Mouse (Mus musculus) heart, embryonic 12.5 days (tissue): ENCODE results near the gene Clcn2. TPM values are rescaled to one million over a fixed set of nuclear protein-coding genes. Genes with fewer than 3 reads are reported as not detected.
A peak's percentile ranks its signal among the peaks of the same experiment; 100 is the strongest.
"Not testable (repeated sequence)": the region's sequence is repeated elsewhere in the genome, so short reads cannot be mapped to it uniquely, and the experiment has no call there.

Source experiments
- ATAC-seq: fragments of 200-750 bp; cut with Nextera tagmentation; 2 replicates; pipeline ENCODE4 v1.8.0; 2017; ENCODE audit warnings: moderate TSS enrichment, moderate library complexity; ENCODE audit not compliant: insufficient number of reproducible peaks, low FRiP score
- H3K27ac ChIP-seq: fragments of 300-500 bp; sonication (generic); 2 replicates; pipeline ENCODE4 v1.5.1; 2016; ENCODE audit warnings: mild to moderate bottlenecking, moderate library complexity; ENCODE audit not compliant: poor library complexity, severe bottlenecking
- H3K27me3 ChIP-seq: fragments of 300-500 bp; sonication (generic); replicated peaks from 2 replicates; pipeline ENCODE4 v1.6.1; 2016; ENCODE audit warnings: mild to moderate bottlenecking, moderate library complexity
- H3K36me3 ChIP-seq: fragments of 300-500 bp; sonication (generic); 2 replicates; pipeline ENCODE4 v1.6.1; 2016; ENCODE audit warnings: mild to moderate bottlenecking, moderate library complexity
- H3K4me1 ChIP-seq: fragments of 300-500 bp; sonication (generic); replicated peaks from 2 replicates; pipeline ENCODE4 v1.6.1; 2016; ENCODE audit warnings: mild to moderate bottlenecking
- H3K4me2 ChIP-seq: fragments of 300-500 bp; sonication (generic); 2 replicates; pipeline ENCODE4 v1.6.1; 2016; ENCODE audit warnings: mild to moderate bottlenecking, moderate library complexity
- H3K4me3 ChIP-seq: fragments of 300-500 bp; sonication (generic); 2 replicates; pipeline ENCODE4 v1.5.1; 2016; ENCODE audit warnings: mild to moderate bottlenecking
- H3K9ac ChIP-seq: fragments of 300-500 bp; sonication (generic); 2 replicates; pipeline ENCODE4 v1.6.1; 2016; ENCODE audit warnings: mild to moderate bottlenecking, moderate library complexity
- H3K9me3 ChIP-seq: fragments of 300-500 bp; sonication (generic); replicated peaks from 2 replicates; pipeline ENCODE4 v1.6.1; 2016; ENCODE audit warnings: mild to moderate bottlenecking, moderate library complexity
- WGBS: fragments of 180-500 bp; shearing (Covaris S2); methylation state at CpG from one replicate; pipeline ENCODE4 v1.1.7; 2016; 5-methylcytosine and 5-hydroxymethylcytosine counted together
- polyA plus RNA-seq: library from polyadenylated mRNA; unstranded; fragments of >200 nt; fragmentation: Nextera tagmentation; extraction: Ambion mirVana; gene quantifications from 2 replicates; pipeline ENCODE4 v1.2.1, GENCODE M21; 2016

Clcn2 gene
- polyA plus RNA-seq, 1 experiment from 2014 or later: 6.2 TPM

DNA sequence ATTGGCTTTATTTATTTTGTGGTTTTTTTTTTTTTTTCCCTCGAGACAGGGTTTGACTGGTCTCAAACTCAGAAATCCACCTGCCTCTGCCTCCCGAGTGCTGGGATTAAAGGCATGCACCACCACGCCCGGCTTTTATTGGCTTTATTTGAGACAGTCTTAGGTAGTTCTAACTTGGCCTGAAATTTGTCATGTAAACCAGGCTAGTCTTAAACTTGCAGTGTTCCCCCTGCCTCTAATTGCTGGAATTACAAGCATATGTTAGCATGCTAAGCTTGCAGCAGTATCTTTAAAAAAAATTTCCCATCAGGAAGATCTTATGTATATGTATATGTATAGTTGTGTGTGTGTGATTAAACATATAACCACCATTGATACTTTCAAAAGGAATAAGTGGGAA, 40.8 kb downstream of the Clcn2 start:
- no peak overlapping the region for H3K27ac ChIP-seq
- H3K9ac ChIP-seq: no peak overlapping the region
- H3K4me1 ChIP-seq: peaks cover 34% of the 10 kb centered on the region
- 84% methylated on average over 4 of the region's 4 CpGs for WGBS
- peaks cover 65% of the 10 kb centered on the region for H3K36me3 ChIP-seq
- ATAC-seq: no peak
- H3K27me3 ChIP-seq: no peaks in the 10 kb centered on the region
- no peak overlapping the region for H3K4me2 ChIP-seq
- H3K4me3 ChIP-seq: no peak overlapping the region
- H3K9me3 ChIP-seq: no peaks in the 10 kb centered on the region

DNA sequence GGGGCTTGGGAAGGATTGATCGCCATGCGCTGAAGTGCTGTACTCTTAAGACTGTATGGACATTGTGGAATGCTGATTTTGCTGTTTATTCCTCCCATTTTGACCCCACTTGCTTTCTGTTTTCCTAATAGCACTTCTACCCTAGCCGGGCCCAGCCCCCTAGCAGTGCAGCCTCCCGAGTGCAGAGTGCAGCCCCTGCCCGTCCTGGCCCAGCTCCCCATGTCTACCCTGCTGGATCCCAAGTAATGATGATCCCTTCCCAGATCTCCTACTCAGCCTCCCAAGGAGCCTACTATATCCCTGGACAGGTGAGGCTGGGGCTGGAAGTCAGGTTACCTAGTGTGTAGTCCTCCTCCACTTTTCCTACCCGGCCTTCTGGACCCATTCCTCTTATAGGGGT, 42.3 kb downstream of the Clcn2 start:
- peaks cover 36% of the 10 kb centered on the region for H3K4me1 ChIP-seq
- H3K36me3 ChIP-seq: peaks cover 50% of the 10 kb centered on the region
- no peak overlapping the region for H3K9ac ChIP-seq
- no peaks in the 10 kb centered on the region for H3K27me3 ChIP-seq
- ATAC-seq: no peak
- H3K9me3 ChIP-seq: no peaks in the 10 kb centered on the region
- WGBS: 92% methylated on average over 6 of the region's 6 CpGs
- no peak overlapping the region for H3K4me3 ChIP-seq
- no peak overlapping the region for H3K27ac ChIP-seq
- peak overlapping the region; percentile 100 for H3K4me2 ChIP-seq

DNA sequence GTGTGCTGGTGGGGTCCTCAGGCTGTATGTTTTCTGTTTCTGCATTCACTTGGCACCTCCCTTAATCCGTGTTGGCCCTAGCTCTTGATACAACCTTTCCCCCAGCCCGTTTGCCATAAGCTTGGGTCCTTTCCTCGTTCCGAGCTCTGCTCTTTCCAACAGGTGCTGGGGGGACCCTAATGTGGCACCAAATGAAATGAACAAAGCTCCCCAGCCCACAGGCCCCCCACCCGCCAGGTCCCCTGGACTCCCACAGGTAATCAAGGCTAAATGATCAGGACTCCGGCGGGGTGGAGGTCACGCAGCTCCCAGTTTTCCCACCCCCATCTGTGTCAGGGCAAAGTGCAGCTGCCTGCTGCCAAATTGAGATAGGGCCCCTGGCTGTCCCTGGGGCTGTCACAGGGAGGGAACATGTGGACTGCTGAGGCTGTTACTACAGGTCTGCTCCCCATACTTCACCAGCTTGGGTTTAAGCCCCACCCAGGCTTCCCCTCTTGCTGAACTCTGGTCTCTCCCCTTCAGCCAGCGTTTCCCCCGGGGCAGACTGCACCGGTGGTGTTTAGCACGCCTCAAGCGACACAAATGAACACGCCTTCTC, 43.7 kb downstream of the Clcn2 start:
- 7% methylated on average over 14 of the region's 14 CpGs for WGBS
- H3K27me3 ChIP-seq: no peaks in the 10 kb centered on the region
- ATAC-seq: no peak
- H3K27ac ChIP-seq: peak overlapping the region; percentile 96
- H3K4me1 ChIP-seq: peaks cover 36% of the 10 kb centered on the region
- H3K36me3 ChIP-seq: peaks cover 36% of the 10 kb centered on the region
- no peaks in the 10 kb centered on the region for H3K9me3 ChIP-seq
- peak overlapping the region; percentile 100 for H3K4me2 ChIP-seq
- H3K9ac ChIP-seq: peak overlapping the region; percentile 97
- H3K4me3 ChIP-seq: peak overlapping the region; percentile 99

DNA sequence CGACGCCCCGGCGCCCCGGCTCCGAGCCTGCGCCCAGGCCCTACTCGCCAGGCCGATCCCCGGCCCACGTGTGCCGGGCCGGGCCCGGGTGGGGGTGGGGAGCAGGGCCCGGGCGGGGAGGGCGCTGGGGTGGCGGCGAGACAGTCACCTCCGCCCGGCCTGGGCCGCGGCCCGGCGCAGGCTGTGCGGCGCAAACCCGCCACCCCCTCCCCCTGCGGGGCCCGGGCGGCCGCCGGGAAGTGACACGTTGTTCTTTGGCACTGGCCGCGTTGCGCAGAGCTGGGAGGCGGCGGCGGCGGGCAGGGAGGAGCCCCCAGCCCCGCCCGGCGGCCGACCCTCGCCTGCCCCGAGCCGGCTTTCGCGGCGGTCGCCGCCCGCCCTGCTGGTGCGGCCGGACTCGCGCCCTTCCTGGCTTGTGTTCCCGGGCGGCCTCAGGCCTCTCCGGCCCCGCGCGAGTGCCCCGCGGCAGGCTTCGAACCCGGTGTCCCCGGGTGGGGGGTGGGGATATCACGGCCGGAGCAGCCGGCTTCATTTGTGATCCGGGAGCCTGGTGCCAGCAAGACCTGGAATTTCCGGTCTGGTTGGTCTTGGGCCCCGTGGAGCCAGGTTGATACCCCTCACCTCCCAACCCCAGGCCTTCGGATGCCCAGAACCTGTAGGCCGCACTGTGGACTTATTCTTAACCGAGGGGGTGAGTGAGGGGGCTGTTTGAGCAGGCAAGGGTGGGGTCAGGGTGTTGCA, 44.4 kb downstream of the Clcn2 start:
- Histone ChIP-seq H3K4me2 (peak overlapping the region; percentile 100), H3K9ac (peak overlapping the region; percentile 97), H3K9me3 (no peaks in the 10 kb centered on the region), H3K27me3 (no peaks in the 10 kb centered on the region), H3K4me3 (peak overlapping the region; percentile 99), H3K4me1 (peaks cover 36% of the 10 kb centered on the region), H3K27ac (peak overlapping the region; percentile 96), H3K36me3 (peaks cover 29% of the 10 kb centered on the region)
- under 1% methylated on average over 72 of the region's 78 CpGs for WGBS
- ATAC-seq: peak; percentile 88

DNA sequence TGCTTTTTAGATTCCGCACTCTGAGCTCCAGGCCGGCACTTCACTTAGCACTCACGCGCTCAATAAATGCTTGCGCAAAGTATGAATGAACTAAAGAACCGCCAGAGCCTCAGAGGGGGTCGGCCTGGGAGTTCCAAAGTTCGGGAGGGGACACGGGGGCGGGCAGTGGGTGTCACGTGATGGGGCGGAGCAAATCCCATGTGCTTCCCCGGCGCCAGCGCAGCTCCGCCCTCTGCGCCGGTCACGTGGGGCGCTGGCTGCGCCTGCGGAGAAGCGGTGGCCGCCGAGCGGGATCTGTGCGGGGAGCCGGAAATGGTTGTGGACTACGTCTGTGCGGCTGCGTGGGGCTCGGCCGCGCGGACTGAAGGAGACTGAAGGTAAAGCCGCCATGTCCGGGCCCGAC, 45.0 kb downstream of the Clcn2 start:
- peak overlapping the region; percentile 97 for H3K9ac ChIP-seq
- H3K27me3 ChIP-seq: no peaks in the 10 kb centered on the region
- no peaks in the 10 kb centered on the region for H3K9me3 ChIP-seq
- H3K4me1 ChIP-seq: peaks cover 32% of the 10 kb centered on the region
- peak overlapping the region; percentile 99 for H3K4me3 ChIP-seq
- peak overlapping the region; percentile 96 for H3K27ac ChIP-seq
- peak overlapping the region; percentile 100 for H3K4me2 ChIP-seq
- H3K36me3 ChIP-seq: peaks cover 23% of the 10 kb centered on the region
- under 1% methylated on average over 38 of the region's 38 CpGs for WGBS
- peak; percentile 97 for ATAC-seq

DNA sequence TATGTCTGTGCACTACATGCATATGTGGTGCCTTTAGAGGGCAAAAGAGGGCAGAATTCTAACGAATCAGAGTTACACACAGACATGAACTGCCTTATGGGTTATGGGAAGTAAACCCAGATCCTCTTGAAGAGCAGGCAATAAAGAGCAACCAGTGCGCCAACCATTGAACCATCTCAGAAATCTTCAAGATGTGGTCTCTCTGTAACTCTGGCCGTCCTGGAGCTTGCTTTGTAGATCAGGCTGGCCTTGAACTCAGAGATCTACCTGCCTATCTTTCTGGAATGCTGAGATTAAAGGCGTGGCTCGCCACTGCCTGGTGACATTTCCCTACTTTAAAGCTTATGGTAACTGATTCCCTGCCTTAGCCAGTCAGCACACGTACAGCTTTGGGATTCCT, 45.7 kb downstream of the Clcn2 start:
- Histone ChIP-seq H3K27me3 (no peaks in the 10 kb centered on the region), H3K9ac (no peak overlapping the region), H3K27ac (no peak overlapping the region)

DNA sequence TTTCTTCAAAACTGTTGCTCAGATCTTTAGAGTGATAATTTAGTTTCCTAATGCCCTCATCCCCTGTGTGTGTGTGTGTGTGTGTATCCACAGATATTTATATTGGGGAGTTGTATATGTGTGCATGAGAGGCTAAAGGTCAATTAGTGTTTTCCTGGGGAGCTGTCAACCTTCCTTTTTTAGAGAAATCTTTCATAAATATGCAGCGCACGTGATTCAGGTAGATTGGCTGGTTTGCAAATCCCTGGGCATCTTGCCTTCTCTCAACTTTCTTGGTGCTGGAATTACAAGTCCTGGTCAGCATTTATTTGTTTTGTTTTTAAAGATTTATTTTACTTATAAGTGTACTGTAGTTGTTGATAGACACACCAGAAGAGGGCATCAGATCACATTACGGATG, 47.3 kb downstream of the Clcn2 start:
- peaks cover 24% of the 10 kb centered on the region for H3K4me1 ChIP-seq
- no peaks in the 10 kb centered on the region for H3K27me3 ChIP-seq
- ATAC-seq: no peak
- H3K27ac ChIP-seq: no peak overlapping the region
- H3K36me3 ChIP-seq: peaks cover 6% of the 10 kb centered on the region
- no peak overlapping the region for H3K4me3 ChIP-seq
- no peak overlapping the region for H3K9ac ChIP-seq
- H3K9me3 ChIP-seq: no peaks in the 10 kb centered on the region
- 89% methylated on average over 3 of the region's 3 CpGs for WGBS
- H3K4me2 ChIP-seq: no peak overlapping the region

More for the DNA sequence above, 45.7 kb downstream of the Clcn2 start:
- peaks cover 27% of the 10 kb centered on the region for H3K4me1 ChIP-seq
- H3K9me3 ChIP-seq: no peaks in the 10 kb centered on the region
- peak overlapping the region; percentile 100 for H3K4me2 ChIP-seq
- peak overlapping the region; percentile 99 for H3K4me3 ChIP-seq
- ATAC-seq: no peak
- H3K36me3 ChIP-seq: peaks cover 17% of the 10 kb centered on the region
- 26% methylated on average over 6 of the region's 6 CpGs for WGBS

DNA sequence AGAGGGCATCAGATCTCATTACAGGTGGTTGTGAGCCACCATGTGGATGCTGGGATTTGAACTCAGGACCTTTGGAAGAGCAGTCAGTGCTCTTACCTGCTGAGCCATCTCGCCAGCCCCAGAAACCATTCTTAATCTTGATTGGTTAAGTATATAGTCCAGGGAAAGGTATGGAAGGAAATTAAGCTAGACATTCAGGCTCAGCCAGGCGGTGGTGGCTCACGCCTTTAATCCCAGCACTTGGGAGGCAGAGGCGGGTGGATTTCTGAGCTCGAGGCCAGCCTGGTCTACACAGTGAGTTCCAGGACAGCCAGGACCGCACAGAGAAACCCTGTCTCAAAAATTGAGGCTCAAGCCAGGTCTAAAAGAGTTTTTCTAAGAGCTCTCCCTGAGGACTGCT, 49.5 kb downstream of the Clcn2 start, which contains the start of gene Eif4g1:
Gene Eif4g1, plus strand, starts transcription at position 301 of the 400 bp plus-strand sequence.
- H3K4me2 ChIP-seq, H3K27me3 ChIP-seq, ATAC-seq, H3K9ac ChIP-seq, H3K27ac ChIP-seq, H3K4me1 ChIP-seq, H3K9me3 ChIP-seq, H3K4me3 ChIP-seq: not testable (repeated sequence)
- 91% methylated on average over 5 of the region's 6 CpGs for WGBS
- H3K36me3 ChIP-seq: peaks cover 21% of the 10 kb centered on the region

DNA sequence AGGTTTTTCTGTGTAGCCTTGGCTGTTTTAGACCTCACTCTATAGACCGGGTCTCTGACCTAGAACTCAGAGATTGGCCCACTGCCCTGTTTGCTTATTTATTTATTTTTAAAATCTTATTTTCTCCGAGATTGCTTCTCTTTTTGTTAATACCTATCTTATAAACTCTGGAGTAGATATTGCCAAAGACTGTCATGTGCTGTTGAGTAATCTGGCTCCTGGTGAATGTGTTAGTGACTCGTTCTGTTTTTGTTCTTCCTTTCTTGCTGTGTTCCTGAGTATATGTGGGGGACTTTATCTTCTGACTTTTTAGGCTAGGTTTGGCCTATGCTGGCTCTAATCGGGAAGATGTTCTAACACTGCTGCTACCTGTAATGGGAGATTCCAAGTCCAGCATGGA, 59.9 kb downstream of the Clcn2 start:
- no peak overlapping the region for H3K9ac ChIP-seq
- WGBS: 88% methylated on average over 4 of the region's 4 CpGs
- H3K4me1 ChIP-seq: peaks cover 5% of the 10 kb centered on the region
- H3K4me3 ChIP-seq: no peak overlapping the region
- no peak overlapping the region for H3K4me2 ChIP-seq
- no peaks in the 10 kb centered on the region for H3K27me3 ChIP-seq
- no peak overlapping the region for H3K27ac ChIP-seq
- no peak for ATAC-seq
- no peaks in the 10 kb centered on the region for H3K9me3 ChIP-seq
- H3K36me3 ChIP-seq: peaks cover 84% of the 10 kb centered on the region

DNA sequence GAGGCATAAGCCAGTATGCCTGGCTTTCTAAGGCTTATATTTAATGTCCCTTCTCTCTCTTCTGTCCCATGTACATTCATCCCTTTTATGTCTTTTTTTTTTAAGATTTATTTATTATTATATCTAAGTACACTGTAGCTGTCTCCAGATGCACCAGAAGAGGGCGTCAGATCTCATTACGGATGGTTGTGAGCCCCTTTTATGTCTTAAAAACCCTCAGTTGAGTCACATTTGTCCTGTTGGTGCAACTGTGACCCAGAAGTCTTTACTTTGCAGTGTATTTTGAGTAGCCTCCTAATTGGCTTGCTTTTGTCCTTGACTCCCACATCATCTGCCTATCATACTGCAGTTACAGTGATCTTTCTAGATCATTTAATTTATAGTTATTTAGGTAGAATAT, 64.2 kb downstream of the Clcn2 start:
- peaks cover 15% of the 10 kb centered on the region for H3K4me1 ChIP-seq
- no peak for ATAC-seq
- H3K9me3 ChIP-seq: no peaks in the 10 kb centered on the region
- H3K9ac ChIP-seq: no peak overlapping the region
- peaks cover 42% of the 10 kb centered on the region for H3K36me3 ChIP-seq
- H3K4me2 ChIP-seq: no peak overlapping the region
- H3K4me3 ChIP-seq: no peak overlapping the region
- WGBS: 54% methylated on average over 2 of the region's 2 CpGs
- H3K27ac ChIP-seq: no peak overlapping the region
- H3K27me3 ChIP-seq: no peaks in the 10 kb centered on the region
